Mouse (Mus musculus): ENCODE results near the gene Poln.

Gene Poln

DNA sequence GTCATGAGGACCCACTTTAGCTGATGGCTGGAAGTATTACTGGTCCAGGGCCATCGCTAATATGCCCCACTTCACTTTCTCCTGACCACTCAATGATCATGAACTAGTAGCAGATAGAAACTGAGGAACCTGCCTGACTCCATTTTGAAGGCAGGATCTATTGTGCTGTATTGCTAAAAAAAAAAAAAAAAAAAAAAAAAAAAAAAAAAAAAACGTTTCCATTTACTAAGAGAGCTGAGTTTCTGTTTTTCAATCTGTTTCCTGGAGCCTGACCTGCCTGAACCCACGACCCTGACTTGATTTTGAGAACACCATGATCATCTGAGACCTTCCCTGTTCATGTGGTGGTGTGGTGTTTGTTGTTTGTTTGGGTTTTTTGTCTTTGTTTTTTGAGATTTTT lies 193.0 kb downstream of the Poln start:
- DNase-seq: no peak

DNA sequence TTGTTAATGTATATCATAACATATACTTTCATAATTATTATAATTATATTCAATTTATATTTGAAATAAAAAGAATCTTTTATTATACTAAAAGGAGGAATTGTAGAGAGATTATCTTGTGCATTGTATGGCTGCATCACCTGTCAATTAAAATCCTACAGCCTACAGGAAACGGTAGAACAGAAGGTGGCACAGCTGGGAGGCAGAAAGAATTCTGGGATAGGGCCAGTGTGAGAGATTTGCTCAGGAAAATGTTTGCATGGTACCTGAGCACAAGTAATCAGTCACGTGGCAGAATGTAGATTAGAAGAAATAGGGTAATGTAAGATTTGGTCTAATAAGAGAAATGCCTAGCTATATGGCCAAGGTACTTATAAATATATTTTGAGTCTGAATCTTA lies 194.5 kb downstream of the Poln start:
- no peak for DNase-seq

DNA sequence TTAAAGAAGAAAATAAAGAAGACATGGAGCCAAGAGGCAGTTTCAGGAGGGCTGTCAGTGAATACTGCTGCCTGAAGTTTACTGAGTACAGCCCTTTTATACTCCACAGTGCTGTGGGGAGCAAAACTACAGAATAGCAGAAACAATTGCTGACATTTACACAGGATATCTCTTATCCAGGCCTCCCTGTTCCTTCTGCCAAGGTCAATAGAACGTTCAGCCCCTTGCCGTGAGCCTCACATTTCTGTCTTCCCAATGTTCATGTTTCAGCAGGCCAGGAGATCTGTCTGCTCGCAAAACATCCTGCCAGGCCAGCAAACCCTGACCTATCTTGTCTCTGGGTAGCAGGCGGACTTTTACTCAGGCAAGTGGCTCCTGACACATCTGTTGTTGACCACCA lies 209.9 kb downstream of the Poln start:
- no peak for DNase-seq
